Mouse (Mus musculus): ENCODE results near the gene Nsl1. TPM values are rescaled to one million over a fixed set of nuclear protein-coding genes. Genes with fewer than 3 reads are reported as not detected.

Gene Nsl1
- total RNA-seq, 2 experiments from 2014 or later, result 0.66 to 1.1 TPM

GRCm38 (mm10) chr1:191045264-191045663 is 17.5 kb upstream of the Nsl1 start:
- intact Hi-C loops (cut with DNase I; ENCODE audit: low total_unique reads), result no loop called here
- no peak for DNase-seq

DNA sequence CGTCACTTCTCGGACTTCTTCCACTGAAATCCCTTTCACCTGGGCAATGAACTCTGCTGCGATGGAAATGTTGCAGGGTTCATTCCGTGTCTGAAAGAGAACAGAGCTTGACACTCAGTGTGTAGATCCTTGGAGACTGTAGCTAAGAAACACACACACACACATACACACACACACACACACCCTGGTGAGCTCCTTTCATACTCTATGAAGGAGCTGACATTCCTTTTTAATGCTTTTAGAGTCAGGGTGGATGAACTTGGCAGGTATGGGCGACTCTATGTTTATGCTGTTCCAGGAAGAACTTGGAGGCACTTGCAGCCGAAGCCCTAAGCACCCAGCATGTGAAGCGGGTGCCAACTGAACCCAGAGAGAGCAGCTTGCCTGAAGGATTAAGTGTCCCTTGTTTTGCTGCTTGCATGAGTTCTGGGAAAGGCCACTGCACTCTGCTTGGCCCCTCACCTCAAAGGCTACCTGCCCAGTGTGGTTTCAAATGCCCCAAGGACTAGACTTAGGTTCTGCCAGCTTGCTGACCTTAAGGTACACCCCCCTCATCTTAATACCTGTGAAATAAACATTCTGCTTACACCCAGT is 16.5 kb upstream of the Nsl1 start:
- intact Hi-C loops (cut with DNase I; ENCODE audit: low total_unique reads), result no loop called here
- peak; percentile 69 for DNase-seq

- intact Hi-C loops (cut with DNase I; ENCODE audit: low total_unique reads), result no loop called here
- DNase-seq, result no peak
These were observed 9.3 kb upstream of the Nsl1 start for GRCm38 (mm10) chr1:191053555-191053954.

DNA sequence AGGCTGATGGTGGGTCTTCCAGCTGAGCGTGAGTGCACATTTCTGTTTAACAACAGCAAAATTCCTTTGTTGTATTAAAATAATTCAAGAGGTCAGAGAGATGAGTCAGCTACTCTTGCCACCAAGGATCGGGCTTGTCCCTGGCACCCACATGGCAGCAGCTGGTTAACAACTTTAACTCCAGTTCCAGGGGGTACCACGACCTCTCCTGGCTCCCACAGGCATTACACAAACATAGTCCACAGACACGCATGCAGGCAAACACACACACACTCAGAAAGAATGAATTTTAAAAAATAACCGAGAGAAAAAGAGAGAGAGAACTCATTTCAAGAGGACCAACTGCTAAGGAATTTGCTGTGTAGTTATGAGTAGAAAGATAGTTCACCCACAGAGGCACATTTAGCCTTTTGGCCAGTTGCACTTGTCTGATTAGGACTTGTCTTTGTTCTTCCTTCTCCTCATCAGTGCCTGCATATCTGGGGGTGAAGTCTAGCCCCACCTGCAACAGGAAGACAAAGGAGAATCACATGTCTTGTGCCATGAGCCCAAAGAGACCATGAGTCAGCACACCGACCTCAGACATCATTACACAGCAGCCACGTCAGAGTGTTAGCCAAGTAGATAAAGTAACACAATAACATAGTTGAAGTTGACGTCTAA is 7.8 kb upstream of the Nsl1 start:
- intact Hi-C loops (cut with DNase I; ENCODE audit: low total_unique reads), result loop anchor here (5.0 kb wide), 1 partner anchor 48 kb away; no protein-coding TSS in a partner anchor
- DNase-seq, result peak; percentile 15

GRCm38 (mm10) chr1:191055533-191055873 is 7.3 kb upstream of the Nsl1 start:
- intact Hi-C loops (cut with DNase I; ENCODE audit: low total_unique reads), result loop anchor here (5.0 kb wide), 1 partner anchor 48 kb away; no protein-coding TSS in a partner anchor
- no peak for DNase-seq

- intact Hi-C loops (cut with DNase I; ENCODE audit: low total_unique reads), result loop anchor here (5.0 kb wide), 1 partner anchor 50 kb away; no protein-coding TSS in a partner anchor
- DNase-seq, result no peak
These were observed 5.4 kb upstream of the Nsl1 start for GRCm38 (mm10) chr1:191057461-191057860.

DNA sequence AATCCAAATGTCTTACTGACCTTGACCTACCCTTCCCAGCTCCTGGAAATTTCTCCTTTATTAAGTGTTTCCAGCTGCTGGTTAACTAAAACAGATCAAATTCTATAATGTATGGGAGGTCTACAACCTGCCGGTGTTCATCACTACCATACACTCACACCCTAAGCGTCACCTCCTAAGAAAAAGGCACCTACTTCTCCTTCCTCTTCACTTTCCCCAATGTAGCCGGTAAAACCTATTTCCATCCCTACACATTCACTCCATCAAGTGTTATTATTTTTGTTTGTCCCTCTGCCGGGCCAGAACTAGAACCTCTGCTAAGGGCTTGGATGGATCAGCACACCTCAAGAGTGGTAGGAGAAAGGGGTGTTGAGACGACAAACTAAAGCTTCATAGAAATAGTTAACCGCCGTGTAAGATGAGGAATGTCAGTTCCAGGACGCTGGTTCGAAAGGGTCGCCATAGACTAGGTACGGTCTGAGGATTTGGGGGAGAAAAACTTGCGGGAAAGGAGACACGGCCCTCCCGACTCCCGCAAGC is 501 bp upstream of the Nsl1 start:
- no peak for DNase-seq
- intact Hi-C loops (cut with DNase I; ENCODE audit: low total_unique reads), result loop anchor here (5.0 kb wide), 1 partner anchor 35 kb away; the partner anchor contains the start of gene Flvcr1

- no peak for DNase-seq
- intact Hi-C loops (cut with DNase I; ENCODE audit: low total_unique reads), result loop anchor here (5.0 kb wide), 1 partner anchor 36 kb away; the partner anchor contains the start of gene Flvcr1
These were observed 888 bp downstream of the Nsl1 start for GRCm38 (mm10) chr1:191063700-191064099.

DNA sequence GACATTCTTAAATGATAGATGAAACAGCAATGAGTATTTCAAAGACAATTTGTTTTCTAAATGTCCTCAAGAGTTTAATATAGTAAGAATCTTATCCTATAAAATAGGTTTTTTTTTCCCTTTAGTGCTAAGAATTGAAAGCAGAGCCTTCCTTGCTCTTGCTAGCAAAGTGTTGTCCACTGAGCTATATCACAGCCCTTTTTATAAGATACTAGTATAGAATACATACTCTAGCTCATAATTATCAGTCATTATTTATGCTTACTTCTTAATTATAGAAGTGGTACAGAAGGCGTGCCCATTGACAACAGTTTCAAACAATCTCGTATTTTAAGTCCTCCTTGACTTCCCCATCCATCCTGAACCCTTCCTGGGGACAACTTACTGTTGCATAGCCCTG is 1.7 kb downstream of the Nsl1 start:
- no peak for DNase-seq
- intact Hi-C loops (cut with DNase I; ENCODE audit: low total_unique reads), result loop anchor here (5.0 kb wide), 1 partner anchor 37 kb away; the partner anchor contains the start of gene Flvcr1

GRCm38 (mm10) chr1:191065188-191065587 is 2.4 kb downstream of the Nsl1 start:
- intact Hi-C loops (cut with DNase I; ENCODE audit: low total_unique reads), result no loop called here
- no peak for DNase-seq

- intact Hi-C loops (cut with DNase I; ENCODE audit: low total_unique reads), result no loop called here
- DNase-seq, result no peak
These were observed 5.6 kb downstream of the Nsl1 start for GRCm38 (mm10) chr1:191068377-191068776.

GRCm38 (mm10) chr1:191070259-191070658 is 7.4 kb downstream of the Nsl1 start:
- intact Hi-C loops (cut with DNase I; ENCODE audit: low total_unique reads), result loop anchor here (10.0 kb wide), 1 partner anchor 235 kb away; no protein-coding TSS in a partner anchor
- no peak for DNase-seq

DNA sequence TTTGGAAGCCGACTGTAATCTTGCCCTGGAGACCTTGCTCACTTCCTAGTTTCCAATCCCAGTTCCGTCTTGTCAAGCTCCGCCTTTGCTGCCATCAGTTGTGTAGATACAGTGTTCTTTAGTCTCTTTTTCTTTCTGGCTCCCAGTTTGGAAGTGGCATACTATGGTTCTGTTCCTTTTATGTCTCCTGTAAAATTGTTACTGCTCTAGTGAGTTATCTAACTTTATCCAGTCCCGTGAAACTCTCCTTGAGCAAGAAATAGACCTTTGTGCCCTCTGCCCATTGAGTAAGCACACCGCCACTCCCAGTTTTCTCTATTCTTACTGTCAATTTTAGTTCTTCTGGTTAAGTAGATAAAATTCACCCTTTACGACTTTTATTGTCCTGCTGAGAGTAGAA is 8.8 kb downstream of the Nsl1 start:
- intact Hi-C loops (cut with DNase I; ENCODE audit: low total_unique reads), result loop anchor here (10.0 kb wide), 1 partner anchor 237 kb away; no protein-coding TSS in a partner anchor

DNA sequence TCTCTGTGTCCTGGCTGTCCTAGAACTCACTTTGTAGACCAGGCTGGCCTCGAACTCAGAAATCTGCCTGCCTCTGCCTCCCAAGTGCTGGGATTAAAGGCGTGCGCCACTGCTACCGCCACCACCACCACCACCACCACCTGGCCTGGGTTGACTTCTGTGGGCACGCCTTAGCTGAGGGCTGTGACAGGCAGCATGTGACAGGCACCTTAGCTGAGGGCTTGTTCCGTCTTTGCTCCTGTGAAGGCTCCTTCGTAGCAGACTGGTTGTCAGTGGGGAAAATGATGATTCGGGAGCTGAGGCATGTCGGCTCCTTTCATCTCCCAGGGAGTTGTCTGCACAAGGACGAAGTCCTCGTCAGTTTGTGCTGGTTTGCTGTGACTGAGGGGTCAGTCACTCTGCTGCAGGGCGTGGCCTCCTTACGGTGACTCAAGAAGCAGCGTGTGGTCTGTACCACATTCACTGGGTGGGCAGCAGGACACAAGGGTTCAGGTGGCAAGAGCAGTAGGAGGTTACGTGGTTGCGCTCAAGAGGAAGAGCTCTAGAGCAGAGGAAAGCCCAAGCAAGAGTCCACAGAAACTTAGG is 9.6 kb downstream of the Nsl1 start:
- no peak for DNase-seq
- intact Hi-C loops (cut with DNase I; ENCODE audit: low total_unique reads), result loop anchor here (10.0 kb wide), 1 partner anchor 238 kb away; no protein-coding TSS in a partner anchor

More for the DNA sequence above, 8.8 kb downstream of the Nsl1 start:
- DNase-seq, result no peak

- DNase-seq, result peak; percentile 34
- intact Hi-C loops (cut with DNase I; ENCODE audit: low total_unique reads), result loop anchor here (10.0 kb wide), 1 partner anchor 238 kb away; no protein-coding TSS in a partner anchor
These were observed 10.2 kb downstream of the Nsl1 start for GRCm38 (mm10) chr1:191073001-191073400.

- no peak for DNase-seq
- intact Hi-C loops (cut with DNase I; ENCODE audit: low total_unique reads), result loop anchor here (10.0 kb wide), 1 partner anchor 239 kb away; no protein-coding TSS in a partner anchor
These were observed 10.7 kb downstream of the Nsl1 start for GRCm38 (mm10) chr1:191073486-191073885.

DNA sequence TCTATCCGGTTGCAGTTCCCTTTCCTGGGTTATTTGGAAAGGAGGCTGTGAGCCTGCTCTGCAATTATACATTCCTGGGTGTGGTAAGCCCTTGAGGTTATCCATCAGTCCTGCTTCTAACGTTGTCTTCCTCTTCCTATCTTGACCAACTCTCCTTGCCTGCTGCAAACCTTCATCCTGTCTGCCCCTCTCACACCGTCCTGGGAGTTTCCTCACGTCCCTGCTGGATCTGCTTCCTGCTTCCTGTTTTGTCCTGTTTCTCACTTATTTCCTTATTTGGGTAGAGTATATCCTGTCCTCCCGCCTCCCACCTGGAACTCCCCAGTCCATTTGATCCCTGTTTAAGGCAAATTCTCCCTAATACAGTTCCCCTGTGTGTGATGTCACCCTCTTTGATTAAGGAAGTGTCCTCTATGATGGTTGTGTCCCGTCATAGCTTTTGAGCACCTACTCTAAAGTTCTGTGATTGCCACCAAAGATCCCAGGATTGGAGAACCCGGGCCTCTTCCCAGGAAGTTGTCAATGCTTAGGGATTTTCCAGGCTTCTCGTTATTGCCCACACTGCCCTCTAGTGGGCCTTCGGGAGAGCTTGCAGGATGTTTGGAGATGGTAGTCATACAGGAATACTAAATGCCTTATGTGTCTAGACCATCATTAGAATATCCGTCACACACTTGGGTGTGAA is 12.5 kb downstream of the Nsl1 start:
- intact Hi-C loops (cut with DNase I; ENCODE audit: low total_unique reads), result loop anchor here (2.0 to 10.0 kb wide), 2 partner anchors 131 to 241 kb away; no protein-coding TSS in a partner anchor

GRCm38 (mm10) chr1:191083230-191083629 is 20.4 kb downstream of the Nsl1 start:
- intact Hi-C loops (cut with DNase I; ENCODE audit: low total_unique reads), result loop anchor here (10.0 kb wide), 1 partner anchor 202 kb away; no protein-coding TSS in a partner anchor
- DNase-seq, result no peak

More for the DNA sequence above, 12.5 kb downstream of the Nsl1 start:
- DNase-seq, result peak; percentile 56

DNA sequence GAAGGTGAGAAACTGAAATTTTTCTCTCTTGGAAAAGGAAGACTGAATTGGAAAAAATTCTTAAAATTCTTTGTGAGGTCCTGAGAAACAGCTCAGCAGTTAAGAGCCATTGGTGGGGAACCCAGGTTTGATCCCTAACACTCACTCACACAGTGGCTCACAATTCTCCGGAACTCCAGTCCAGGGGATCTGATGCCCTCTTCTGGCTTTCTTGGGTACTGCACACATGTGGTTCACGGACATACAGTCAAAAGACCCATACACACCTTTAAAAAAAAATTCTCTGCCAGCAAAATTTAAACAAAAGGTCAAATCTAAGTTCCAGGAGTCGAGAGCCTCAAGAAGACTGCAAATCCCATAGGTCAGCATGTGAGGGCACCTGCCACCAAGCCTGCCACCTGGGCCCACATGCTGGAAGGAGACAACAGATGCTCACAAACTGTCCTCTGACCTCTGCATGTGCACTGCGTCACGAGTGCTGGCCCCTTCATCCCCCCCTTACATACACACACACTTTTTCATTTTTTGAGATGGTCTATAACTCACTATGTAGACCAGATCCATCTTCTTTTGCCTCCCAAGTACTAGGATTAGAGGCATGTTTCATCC is 22.2 kb downstream of the Nsl1 start:
- DNase-seq, result no peak

More for the DNA sequence above, 22.2 kb downstream of the Nsl1 start:
- intact Hi-C loops (cut with DNase I; ENCODE audit: low total_unique reads), result loop anchor here (10.0 kb wide), 1 partner anchor 200 kb away; no protein-coding TSS in a partner anchor

Measured in gastrocnemius, postnatal 14 days (tissue).